Mouse (Mus musculus) liver, embryonic 14.5 days (tissue): ENCODE measurements around the gene Ybx2. TPM values are rescaled to one million over a fixed set of nuclear protein-coding genes. Genes with fewer than 3 reads are reported as not detected.

ENCODE experiments used
- ATAC-seq: fragments of 200-750 bp; cut with Nextera tagmentation; 2 replicates; pipeline ENCODE4 v1.8.0; 2017; ENCODE audit warnings: moderate number of reproducible peaks, mild to moderate bottlenecking, moderate library complexity; ENCODE audit not compliant: insufficient read depth
- DNase-seq, 3 experiments: peaks; one replicate each; pipeline ENCODE4 v3.0.0-alpha.2; 2012 to 2013; ENCODE audit warnings: low read depth in 3 of 3, low spot score in 3 of 3
- H3K27ac ChIP-seq: fragments of 300-500 bp; sonication (generic); 2 replicates; pipeline ENCODE4 v1.5.1; 2014; ENCODE audit warnings: moderate library complexity, mild to moderate bottlenecking, control low read depth, inconsistent platforms
- H3K27me3 ChIP-seq: fragments of 300-500 bp; sonication (generic); 2 replicates; pipeline ENCODE4 v1.6.1; 2014; ENCODE audit warnings: mild to moderate bottlenecking, low read length, moderate library complexity; ENCODE audit not compliant: control insufficient read depth, insufficient read depth
- H3K36me3 ChIP-seq: fragments of 300-500 bp; sonication (generic); replicated peaks from 2 replicates; pipeline ENCODE4 v1.6.1; 2014; ENCODE audit warnings: low read depth; ENCODE audit not compliant: control insufficient read depth, insufficient read depth
- H3K4me1 ChIP-seq, 2 experiments: fragments of 200-500 bp in 1 of 2; fragments of 300-500 bp in 1 of 2; sonication (generic) in 1 of 2; replicated peaks; 2 replicates each; pipeline ENCODE4 v1.6.1; 2012 to 2014; ENCODE audit warnings: antibody characterized with exemption in 1 of 2, inconsistent platforms in 1 of 2, low read length in 1 of 2; ENCODE audit not compliant: control insufficient read depth in 2 of 2, insufficient read depth in 2 of 2
- H3K4me2 ChIP-seq: fragments of 300-500 bp; sonication (generic); 2 replicates; pipeline ENCODE4 v1.6.1; 2014; ENCODE audit warnings: low read depth, mild to moderate bottlenecking, control low read depth, moderate library complexity
- H3K4me3 ChIP-seq, 2 experiments: fragments of 200-500 bp in 1 of 2; fragments of 300-500 bp in 1 of 2; sonication (generic) in 1 of 2; 2 replicates each; pipeline ENCODE4 v1.5.1; 2012 to 2014; ENCODE audit warnings: low read depth in 2 of 2, low read length in 2 of 2, mild to moderate bottlenecking in 2 of 2, control low read depth in 1 of 2, inconsistent platforms in 1 of 2, moderate library complexity in 1 of 2; ENCODE audit not compliant: insufficient read depth in 1 of 2
- H3K9ac ChIP-seq: fragments of 300-500 bp; sonication (generic); replicated peaks from 2 replicates; pipeline ENCODE4 v1.6.1; 2014; ENCODE audit warnings: mild to moderate bottlenecking, control low read depth, moderate library complexity
- H3K9me3 ChIP-seq: fragments of 300-500 bp; sonication (generic); 2 replicates; pipeline ENCODE4 v1.6.1; 2016; ENCODE audit warnings: low read length, mixed read lengths; ENCODE audit not compliant: control insufficient read depth
- CTCF ChIP-seq: IDR thresholded peaks from 2 replicates; pipeline ENCODE4 v1.5.1; 2016; ENCODE audit warnings: antibody characterized with exemption, low read depth, control low read depth
- EP300 ChIP-seq: IDR thresholded peaks from 2 replicates; pipeline ENCODE4 v1.6.1; 2016; ENCODE audit warnings: antibody characterized with exemption, low read depth
- WGBS: fragments of 180-500 bp; shearing (Covaris S2); extraction: QIAGEN DNeasy Blood & Tissue Kit; methylation state at CpG from one replicate; pipeline ENCODE4 v1.1.7; 2014; ENCODE audit not compliant: insufficient replicate concordance; 5-methylcytosine and 5-hydroxymethylcytosine counted together
- microRNA-seq: library from miRNA; unstranded; fragments of <30 nt; microRNA quantifications from one replicate; pipeline ENCODE4, GENCODE M21; 2016
- polyA plus RNA-seq, 2 experiments: library from polyadenylated mRNA; depleted of rRNA in 1 of 2; stranded (reverse) in 1 of 2; unstranded in 1 of 2; fragments of >200 nt; fragmentation: Nextera tagmentation in 1 of 2; extraction: Ambion mirVana in 1 of 2; gene quantifications; 2 replicates each; pipeline versions ENCODE4 v1.2.1 to v1.2.3; 2012 to 2014

Gene Ybx2
- polyA plus RNA-seq, 2 experiments, result 0.23 to 0.58 TPM

DNA sequence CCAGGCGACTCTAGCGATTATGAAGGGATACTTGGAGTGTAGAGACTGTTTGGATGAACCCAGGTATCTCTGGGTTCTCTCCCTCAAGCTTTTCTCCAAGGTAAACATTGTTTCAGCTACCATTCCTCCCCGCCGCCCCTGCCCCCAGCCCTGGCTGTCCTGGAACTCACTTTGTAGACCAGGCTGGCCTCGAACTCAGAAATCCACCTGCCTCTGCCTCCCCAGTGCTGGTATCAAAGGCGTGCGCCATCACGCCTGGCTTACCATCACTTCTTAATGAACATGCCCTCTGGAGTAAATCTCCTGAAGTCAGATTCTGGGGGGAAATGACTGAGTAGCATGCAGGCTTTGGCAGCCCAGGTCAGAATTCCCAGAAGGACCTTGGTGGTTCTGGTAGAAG, 46.6 kb downstream of the Ybx2 start, which contains the start of gene Elp5:
Gene Elp5, minus strand, starts transcription at position 293 of the 400 bp plus-strand sequence.
- peak within 1 kb of the TSS; percentile 97 to 98 for H3K4me3 ChIP-seq
- H3K36me3 ChIP-seq, result peaks cover 33% of the 10 kb centered on the region
- H3K27me3 ChIP-seq, result no peaks in the 10 kb centered on the region
- H3K27ac ChIP-seq, result peak within 1 kb of the TSS; percentile 89
- H3K4me2 ChIP-seq, result peak within 1 kb of the TSS; percentile 95
- H3K9ac ChIP-seq, result peak within 1 kb of the TSS; percentile 98
- H3K9me3 ChIP-seq, result no peaks in the 10 kb centered on the region
- H3K4me1 ChIP-seq, result peaks cover 15 to 18% of the 10 kb centered on the region in 2 experiments
- 50% methylated on average over 8 of the region's 8 CpGs for WGBS
- ATAC-seq, result no peak
- DNase-seq, result no peak
- no peak for TF ChIP-seq EP300
- no peak for TF ChIP-seq CTCF

DNA sequence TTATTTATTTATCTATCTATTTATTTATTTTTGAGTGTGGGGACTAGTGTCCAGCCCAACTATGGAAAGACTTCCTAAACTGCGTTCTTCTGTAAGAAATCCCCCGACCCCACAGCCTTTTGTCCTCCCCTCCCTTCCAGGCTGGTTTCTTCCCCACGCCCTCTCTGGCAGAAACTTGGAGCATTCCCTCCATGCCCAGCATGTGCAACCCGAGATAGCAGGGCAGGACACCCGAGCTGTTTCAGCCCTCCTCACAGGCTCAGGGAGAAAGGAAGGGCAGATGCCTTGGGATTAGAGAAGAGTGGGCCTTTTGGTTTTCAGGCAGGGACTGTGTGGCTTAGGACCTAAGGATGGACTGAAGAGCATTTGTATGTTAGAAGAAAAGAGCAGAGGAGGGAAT, 47.3 kb downstream of the Ybx2 start:
- DNase-seq (no peak), ATAC-seq (no peak)
- Histone ChIP-seq H3K27me3 (no peaks in the 10 kb centered on the region), H3K36me3 (peaks cover 38% of the 10 kb centered on the region), H3K9me3 (no peaks in the 10 kb centered on the region), H3K27ac (no peak overlapping the region; the same call in 1 of the 2 replicates), H3K4me3 (peak overlapping the region in 1 of 2 experiments; percentile 97; a peak in 2 of 4 replicates), H3K4me1 (peaks cover 15 to 18% of the 10 kb centered on the region in 2 experiments), H3K4me2 (peak overlapping the region; percentile 95), H3K9ac (peak overlapping the region; percentile 98)
- WGBS, result 33% methylated on average over 5 of the region's 5 CpGs
- no peak for TF ChIP-seq EP300
- no peak for TF ChIP-seq CTCF

DNA sequence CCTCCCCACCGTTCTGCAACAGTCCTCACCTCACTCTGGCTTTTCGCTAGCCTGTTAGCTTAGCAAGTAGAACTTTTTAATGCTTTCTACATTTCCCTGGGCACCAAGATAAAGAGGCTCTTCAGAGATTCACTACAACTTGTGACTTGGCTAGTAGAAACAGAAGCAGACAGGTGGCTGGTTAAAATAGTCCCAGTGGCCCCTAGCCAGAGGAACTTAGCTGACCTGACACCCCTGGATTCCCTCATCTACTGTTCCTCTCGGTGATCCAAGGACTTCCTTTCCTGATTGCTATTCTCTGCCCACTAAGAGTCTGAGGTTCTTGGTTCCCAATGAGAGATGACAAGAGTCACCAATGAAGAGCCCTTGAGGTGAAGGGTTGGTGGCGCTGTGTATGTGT, 47.8 kb downstream of the Ybx2 start:
- H3K4me1 ChIP-seq, result peaks cover 15 to 18% of the 10 kb centered on the region in 2 experiments
- peak overlapping the region; percentile 95 for H3K4me2 ChIP-seq
- TF ChIP-seq EP300 (no peak), CTCF (no peak)
- H3K27ac ChIP-seq, result peak overlapping the region; percentile 27; the same call in 1 of the 2 replicates
- ATAC-seq (no peak), DNase-seq (no peak)
- no peak overlapping the region for H3K9ac ChIP-seq
- H3K4me3 ChIP-seq, result no peak overlapping the region
- no peaks in the 10 kb centered on the region for H3K27me3 ChIP-seq
- no peaks in the 10 kb centered on the region for H3K9me3 ChIP-seq
- 76% methylated on average over 4 of the region's 4 CpGs for WGBS
- peaks cover 40% of the 10 kb centered on the region for H3K36me3 ChIP-seq

DNA sequence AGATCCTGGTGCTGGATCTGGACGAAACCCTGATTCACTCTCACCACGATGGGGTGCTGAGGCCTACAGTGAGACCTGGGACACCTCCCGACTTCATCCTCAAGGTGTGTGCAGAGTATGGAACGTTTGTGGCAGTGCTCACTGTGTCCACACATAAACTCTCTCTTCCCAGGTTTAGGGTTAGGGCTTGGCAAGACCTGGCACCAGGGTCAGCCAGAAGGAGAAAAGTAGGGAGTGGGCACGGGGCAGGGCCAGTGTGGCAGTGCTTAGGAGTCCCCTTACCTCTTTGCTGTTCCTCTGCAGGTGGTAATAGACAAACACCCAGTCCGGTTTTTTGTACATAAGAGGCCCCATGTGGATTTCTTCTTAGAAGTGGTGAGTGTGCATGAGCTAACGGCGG, 48.8 kb downstream of the Ybx2 start:
- H3K27ac ChIP-seq, result no peak overlapping the region
- H3K9me3 ChIP-seq, result no peaks in the 10 kb centered on the region
- H3K27me3 ChIP-seq, result no peaks in the 10 kb centered on the region
- 83% methylated on average over 8 of the region's 8 CpGs for WGBS
- DNase-seq, result no peak
- no peak for ATAC-seq
- no peak overlapping the region for H3K4me2 ChIP-seq
- TF ChIP-seq EP300 (no peak), CTCF (no peak)
- no peak overlapping the region for H3K9ac ChIP-seq
- H3K36me3 ChIP-seq, result peaks cover 50% of the 10 kb centered on the region
- H3K4me1 ChIP-seq, result peaks cover 14 to 15% of the 10 kb centered on the region in 2 experiments
- H3K4me3 ChIP-seq, result no peak overlapping the region

DNA sequence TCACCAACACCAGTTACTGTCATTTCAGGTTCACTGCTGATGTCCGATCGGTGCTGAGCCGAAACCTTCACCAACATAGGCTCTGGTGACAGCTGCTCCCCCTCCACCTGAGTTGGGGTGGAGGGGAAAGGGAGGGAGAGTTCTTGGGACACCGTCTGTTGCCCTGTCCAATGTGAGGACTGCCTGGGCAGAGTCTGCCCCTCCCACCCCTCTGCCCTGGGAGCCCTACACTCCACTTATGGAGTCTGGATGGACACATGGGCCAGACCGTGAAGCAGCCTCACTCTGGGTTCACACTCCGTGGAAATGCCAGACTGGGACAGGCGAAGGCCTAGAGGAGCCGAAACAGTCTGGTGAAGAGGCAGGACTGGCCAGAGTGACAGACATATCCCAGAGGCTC, 54.4 kb downstream of the Ybx2 start:
- Histone ChIP-seq H3K27ac (peak overlapping the region; percentile 16), H3K4me3 (no peak overlapping the region), H3K36me3 (peaks cover 57% of the 10 kb centered on the region), H3K27me3 (no peaks in the 10 kb centered on the region), H3K4me2 (no peak overlapping the region; the same call in 1 of the 2 replicates), H3K9ac (no peak overlapping the region), H3K4me1 (peaks cover 14 to 16% of the 10 kb centered on the region in 2 experiments), H3K9me3 (no peaks in the 10 kb centered on the region)
- no peak for DNase-seq
- 84% methylated on average over 8 of the region's 8 CpGs for WGBS
- TF ChIP-seq CTCF, result no peak
- no peak for TF ChIP-seq EP300
- ATAC-seq, result no peak

Small RNA genes lying within 50 kb of the gene (microRNA-seq; reads per million reads assigned to microRNA genes)
- not detected for gene Gm44349

Other genes starting within 250 kb of the Ybx2 start
Only the 30 nearest of the 35 such genes appear.
- not detected in 2 replicates for gene Slc35g3, start 173.8 kb upstream of the Ybx2 start, polyA plus RNA-seq (2012; rRNA removed)
- gene Slc35g3, start 173.8 kb upstream of the Ybx2 start, polyA plus RNA-seq (2014; fragmentation: Nextera tagmentation; extraction: Ambion mirVana), result not detected in 2 replicates
- 1.4 and 1.5 TPM in 2 replicates for gene Zbtb4, start 169.9 kb upstream of the Ybx2 start, polyA plus RNA-seq (2012; rRNA removed)
- 0.45 and 0.58 TPM in 2 replicates for gene Zbtb4, start 169.9 kb upstream of the Ybx2 start, polyA plus RNA-seq (2014; fragmentation: Nextera tagmentation; extraction: Ambion mirVana)
- 0.44 and 0.58 TPM in 2 replicates for gene Chrnb1, start 139.9 kb upstream of the Ybx2 start, polyA plus RNA-seq (2012; rRNA removed)
- gene Chrnb1, start 139.9 kb upstream of the Ybx2 start, polyA plus RNA-seq (2014; fragmentation: Nextera tagmentation; extraction: Ambion mirVana), result 0.32 and 0.33 TPM in 2 replicates
- 0.41 and 0.42 TPM in 2 replicates for gene Fgf11, start 133.9 kb upstream of the Ybx2 start, polyA plus RNA-seq (2012; rRNA removed)
- gene Fgf11, start 133.9 kb upstream of the Ybx2 start, polyA plus RNA-seq (2014; fragmentation: Nextera tagmentation; extraction: Ambion mirVana), result 0.06 and 0.13 TPM in 2 replicates
- gene Tmem102, start 130.2 kb upstream of the Ybx2 start, polyA plus RNA-seq (2012; rRNA removed), result 0.25 TPM in 2 replicates
- 0.57 and 0.80 TPM in 2 replicates for gene Tmem102, start 130.2 kb upstream of the Ybx2 start, polyA plus RNA-seq (2014; fragmentation: Nextera tagmentation; extraction: Ambion mirVana)
- gene Gm39566, start 120.5 kb upstream of the Ybx2 start, polyA plus RNA-seq (2012; rRNA removed), result not detected in 2 replicates
- not detected in 2 replicates for gene Gm39566, start 120.5 kb upstream of the Ybx2 start, polyA plus RNA-seq (2014; fragmentation: Nextera tagmentation; extraction: Ambion mirVana)
- not detected in 2 replicates for gene Spem2, start 117.3 kb upstream of the Ybx2 start, polyA plus RNA-seq (2012; rRNA removed)
- gene Spem2, start 117.3 kb upstream of the Ybx2 start, polyA plus RNA-seq (2014; fragmentation: Nextera tagmentation; extraction: Ambion mirVana), result not detected in 2 replicates
- gene Spem1, start 113.6 kb upstream of the Ybx2 start, polyA plus RNA-seq (2012; rRNA removed), result not detected in 2 replicates
- not detected in 2 replicates for gene Spem1, start 113.6 kb upstream of the Ybx2 start, polyA plus RNA-seq (2014; fragmentation: Nextera tagmentation; extraction: Ambion mirVana)
- 2.0 and 2.2 TPM in 2 replicates for gene Nlgn2, start 98.0 kb upstream of the Ybx2 start, polyA plus RNA-seq (2012; rRNA removed)
- gene Nlgn2, start 98.0 kb upstream of the Ybx2 start, polyA plus RNA-seq (2014; fragmentation: Nextera tagmentation; extraction: Ambion mirVana), result 0.48 and 0.76 TPM in 2 replicates
- gene Tmem256, start 97.3 kb upstream of the Ybx2 start, polyA plus RNA-seq (2012; rRNA removed), result 143 and 197 TPM in 2 replicates
- 384 and 393 TPM in 2 replicates for gene Tmem256, start 97.3 kb upstream of the Ybx2 start, polyA plus RNA-seq (2014; fragmentation: Nextera tagmentation; extraction: Ambion mirVana)
- 18.0 and 20.0 TPM in 2 replicates for gene Plscr3, start 89.4 kb upstream of the Ybx2 start, polyA plus RNA-seq (2012; rRNA removed)
- 22.8 and 25.0 TPM in 2 replicates for gene Plscr3, start 89.4 kb upstream of the Ybx2 start, polyA plus RNA-seq (2014; fragmentation: Nextera tagmentation; extraction: Ambion mirVana)
- 1.2 TPM in 2 replicates for gene Tnk1, start 77.1 kb upstream of the Ybx2 start, polyA plus RNA-seq (2012; rRNA removed)
- gene Tnk1, start 77.1 kb upstream of the Ybx2 start, polyA plus RNA-seq (2014; fragmentation: Nextera tagmentation; extraction: Ambion mirVana), result 0.43 and 0.80 TPM in 2 replicates
- not detected in 2 replicates for gene Tmem95, start 57.8 kb upstream of the Ybx2 start, polyA plus RNA-seq (2012; rRNA removed)
- not detected in 2 replicates for gene Tmem95, start 57.8 kb upstream of the Ybx2 start, polyA plus RNA-seq (2014; fragmentation: Nextera tagmentation; extraction: Ambion mirVana)
- gene Kctd11, start 54.4 kb upstream of the Ybx2 start, polyA plus RNA-seq (2012; rRNA removed), result 0.93 TPM in 2 replicates
- gene Kctd11, start 54.4 kb upstream of the Ybx2 start, polyA plus RNA-seq (2014; fragmentation: Nextera tagmentation; extraction: Ambion mirVana), result 0.53 and 1.00 TPM in 2 replicates
- gene Acap1, start 40.3 kb upstream of the Ybx2 start, polyA plus RNA-seq (2012; rRNA removed), result 2.7 and 2.8 TPM in 2 replicates
- gene Acap1, start 40.3 kb upstream of the Ybx2 start, polyA plus RNA-seq (2014; fragmentation: Nextera tagmentation; extraction: Ambion mirVana), result 2.9 and 3.3 TPM in 2 replicates
- gene 2810408A11Rik, start 34.8 kb upstream of the Ybx2 start, polyA plus RNA-seq (2012; rRNA removed), result 0.40 and 0.48 TPM in 2 replicates
- gene 2810408A11Rik, start 34.8 kb upstream of the Ybx2 start, polyA plus RNA-seq (2014; fragmentation: Nextera tagmentation; extraction: Ambion mirVana), result 0.93 and 1.7 TPM in 2 replicates
- gene Neurl4, start 34.7 kb upstream of the Ybx2 start, polyA plus RNA-seq (2012; rRNA removed), result 13.1 and 20.5 TPM in 2 replicates
- gene Neurl4, start 34.7 kb upstream of the Ybx2 start, polyA plus RNA-seq (2014; fragmentation: Nextera tagmentation; extraction: Ambion mirVana), result 2.5 and 3.4 TPM in 2 replicates
- 79.5 and 93.1 TPM in 2 replicates for gene Gps2, start 21.9 kb upstream of the Ybx2 start, polyA plus RNA-seq (2012; rRNA removed)
- gene Gps2, start 21.9 kb upstream of the Ybx2 start, polyA plus RNA-seq (2014; fragmentation: Nextera tagmentation; extraction: Ambion mirVana), result 82.7 and 91.2 TPM in 2 replicates
- gene Eif5a, start 13.8 kb upstream of the Ybx2 start, polyA plus RNA-seq (2012; rRNA removed), result 652 and 846 TPM in 2 replicates
- gene Eif5a, start 13.8 kb upstream of the Ybx2 start, polyA plus RNA-seq (2014; fragmentation: Nextera tagmentation; extraction: Ambion mirVana), result 1,316 and 1,415 TPM in 2 replicates
- 17.0 and 17.4 TPM in 2 replicates for gene Slc2a4, start 12.4 kb downstream of the Ybx2 start, polyA plus RNA-seq (2012; rRNA removed)
- gene Slc2a4, start 12.4 kb downstream of the Ybx2 start, polyA plus RNA-seq (2014; fragmentation: Nextera tagmentation; extraction: Ambion mirVana), result 12.6 and 14.0 TPM in 2 replicates
- gene Cldn7, start 29.0 kb downstream of the Ybx2 start, polyA plus RNA-seq (2012; rRNA removed), result 2.0 and 4.0 TPM in 2 replicates
- gene Cldn7, start 29.0 kb downstream of the Ybx2 start, polyA plus RNA-seq (2014; fragmentation: Nextera tagmentation; extraction: Ambion mirVana), result 2.2 TPM in 2 replicates
- gene Ctdnep1, start 45.4 kb downstream of the Ybx2 start, polyA plus RNA-seq (2012; rRNA removed), result 23.6 and 32.3 TPM in 2 replicates
- gene Ctdnep1, start 45.4 kb downstream of the Ybx2 start, polyA plus RNA-seq (2014; fragmentation: Nextera tagmentation; extraction: Ambion mirVana), result 9.7 and 10.7 TPM in 2 replicates
- 44.0 and 46.1 TPM in 2 replicates for gene Elp5, start 46.7 kb downstream of the Ybx2 start, polyA plus RNA-seq (2012; rRNA removed)
- 70.2 and 74.0 TPM in 2 replicates for gene Elp5, start 46.7 kb downstream of the Ybx2 start, polyA plus RNA-seq (2014; fragmentation: Nextera tagmentation; extraction: Ambion mirVana)
- 134 and 140 TPM in 2 replicates for gene Gabarap, start 55.3 kb downstream of the Ybx2 start, polyA plus RNA-seq (2012; rRNA removed)
- gene Gabarap, start 55.3 kb downstream of the Ybx2 start, polyA plus RNA-seq (2014; fragmentation: Nextera tagmentation; extraction: Ambion mirVana), result 296 and 300 TPM in 2 replicates
- gene Phf23, start 60.0 kb downstream of the Ybx2 start, polyA plus RNA-seq (2012; rRNA removed), result 10.8 and 14.8 TPM in 2 replicates
- gene Phf23, start 60.0 kb downstream of the Ybx2 start, polyA plus RNA-seq (2014; fragmentation: Nextera tagmentation; extraction: Ambion mirVana), result 11.9 and 12.1 TPM in 2 replicates
- gene Dvl2, start 64.8 kb downstream of the Ybx2 start, polyA plus RNA-seq (2012; rRNA removed), result 4.2 and 4.6 TPM in 2 replicates
- gene Dvl2, start 64.8 kb downstream of the Ybx2 start, polyA plus RNA-seq (2014; fragmentation: Nextera tagmentation; extraction: Ambion mirVana), result 3.4 and 4.2 TPM in 2 replicates
- 27.8 and 40.6 TPM in 2 replicates for gene Acadvl, start 79.6 kb downstream of the Ybx2 start, polyA plus RNA-seq (2012; rRNA removed)
- 84.1 and 98.1 TPM in 2 replicates for gene Acadvl, start 79.6 kb downstream of the Ybx2 start, polyA plus RNA-seq (2014; fragmentation: Nextera tagmentation; extraction: Ambion mirVana)
- 1.5 and 1.9 TPM in 2 replicates for gene Dlg4, start 81.1 kb downstream of the Ybx2 start, polyA plus RNA-seq (2012; rRNA removed)
- gene Dlg4, start 81.1 kb downstream of the Ybx2 start, polyA plus RNA-seq (2014; fragmentation: Nextera tagmentation; extraction: Ambion mirVana), result 0.33 and 0.54 TPM in 2 replicates
- gene Asgr1, start 118.3 kb downstream of the Ybx2 start, polyA plus RNA-seq (2012; rRNA removed), result 1.3 TPM in 2 replicates
- 2.6 and 4.1 TPM in 2 replicates for gene Asgr1, start 118.3 kb downstream of the Ybx2 start, polyA plus RNA-seq (2014; fragmentation: Nextera tagmentation; extraction: Ambion mirVana)
- gene Asgr2, start 156.8 kb downstream of the Ybx2 start, polyA plus RNA-seq (2012; rRNA removed), result 10.0 and 11.5 TPM in 2 replicates
- gene Asgr2, start 156.8 kb downstream of the Ybx2 start, polyA plus RNA-seq (2014; fragmentation: Nextera tagmentation; extraction: Ambion mirVana), result 9.0 and 10.6 TPM in 2 replicates